Mouse (Mus musculus): ENCODE results near the gene Plch2. TPM values are rescaled to one million over a fixed set of nuclear protein-coding genes. Genes with fewer than 3 reads are reported as not detected.

The Plch2 gene
- total and polyA plus RNA-seq, 2 experiments from 2014 or later, result 17.4 to 42.1 TPM

DNA sequence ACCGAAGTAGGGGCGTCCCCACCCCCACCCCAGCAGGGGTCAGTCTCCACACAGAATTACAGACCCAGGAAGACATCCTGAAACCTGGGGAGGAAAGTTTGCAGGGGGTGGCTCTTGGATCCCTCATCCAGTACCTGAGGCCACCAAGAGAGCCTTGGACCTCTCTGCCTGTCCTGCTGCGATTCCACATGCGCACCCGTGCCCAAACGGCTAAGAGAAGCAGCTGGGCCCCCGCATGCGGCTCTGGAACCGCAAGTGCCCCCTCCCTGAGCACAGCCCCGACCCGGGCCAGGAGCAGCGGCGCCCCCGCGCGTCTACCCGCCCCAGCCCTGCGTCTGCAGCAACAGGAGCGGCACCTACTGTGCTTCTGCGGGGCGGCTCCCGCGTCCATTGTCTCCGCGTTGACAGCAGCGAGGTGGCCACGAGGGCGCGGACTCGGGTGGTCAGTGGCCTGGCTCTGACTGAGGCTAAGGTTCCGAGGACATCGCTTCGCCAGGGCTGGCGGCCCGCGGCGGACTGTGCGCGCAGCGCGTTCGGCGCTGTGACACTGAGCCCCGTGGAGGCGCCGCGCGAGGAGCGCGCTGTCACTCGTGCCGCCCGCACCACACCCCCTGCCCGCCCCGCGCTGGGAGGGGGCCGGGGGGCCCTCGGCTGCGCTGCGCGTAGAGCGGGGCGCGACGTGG is 13.8 kb downstream of the Plch2 start:
- Histone ChIP-seq H3K9ac (peak overlapping the region; percentile 70), H3K4me1 (ENCODE audit: insufficient read depth) (peaks cover 16% of the 10 kb centered on the region), H3K36me3 (ENCODE audit: insufficient read depth) (no peaks in the 10 kb centered on the region), H3K27ac (ENCODE audit: low read depth, low read length) (0 out of 2 replicates have a peak overlapping the region, but pooled peaks have one; percentile 15), H3K9me3 (ENCODE audit: low read length) (no peaks in the 10 kb centered on the region), H3K27me3 (ENCODE audit: insufficient read depth, low read length) (peaks cover 16% of the 10 kb centered on the region), H3K4me3 (ENCODE audit: low read depth, low read length) (peak overlapping the region; percentile 52), H3K4me2 (ENCODE audit: low read depth) (peak overlapping the region; percentile 91)
- 2% methylated on average over 60 of the region's 65 CpGs for WGBS
- ATAC-seq (peak; percentile 89), DNase-seq (peak; percentile 73)
- peak; percentile 40; the same call in 1 of the 2 replicates for TF ChIP-seq CTCF (IDR thresholded peaks at IDR 0.05; ENCODE audit: low read depth)

DNA sequence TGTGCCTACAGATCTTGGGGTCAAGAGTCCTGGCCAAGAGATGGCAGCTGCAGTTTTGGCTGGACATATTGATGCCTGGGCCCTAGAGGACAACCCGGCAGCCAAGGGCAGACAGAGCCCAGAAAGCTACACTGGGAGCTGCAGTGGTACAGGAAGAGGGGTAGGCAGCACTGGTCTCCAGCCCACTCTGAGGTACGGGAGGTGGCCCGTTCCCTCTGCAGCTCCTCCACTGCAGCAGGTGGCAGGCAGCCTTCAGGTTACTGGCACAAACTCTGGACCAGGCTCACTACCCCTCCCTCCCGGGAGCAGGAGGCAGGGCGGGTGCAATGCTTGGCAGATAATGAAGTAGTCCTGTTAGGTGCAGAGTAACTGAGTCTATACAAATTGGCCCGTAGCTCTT is 15.9 kb downstream of the Plch2 start:
- H3K4me3 ChIP-seq (ENCODE audit: low read depth, low read length), result 0 out of 2 replicates have a peak overlapping the region, but pooled peaks have one; percentile 12
- H3K27me3 ChIP-seq (ENCODE audit: insufficient read depth, low read length), result peaks cover 16% of the 10 kb centered on the region
- TF ChIP-seq CTCF (IDR thresholded peaks at IDR 0.05; ENCODE audit: low read depth), result no peak
- H3K9me3 ChIP-seq (ENCODE audit: low read length), result no peaks in the 10 kb centered on the region
- 37% methylated on average over 6 of the region's 6 CpGs for WGBS
- peak overlapping the region; percentile 36 for H3K4me2 ChIP-seq (ENCODE audit: low read depth)
- peak overlapping the region; percentile 19; the same call in 1 of the 2 replicates for H3K9ac ChIP-seq
- H3K27ac ChIP-seq (ENCODE audit: low read depth, low read length), result no peak overlapping the region
- DNase-seq, result no peak
- no peak for ATAC-seq
- peaks cover 16% of the 10 kb centered on the region for H3K4me1 ChIP-seq (ENCODE audit: insufficient read depth)
- no peaks in the 10 kb centered on the region for H3K36me3 ChIP-seq (ENCODE audit: insufficient read depth)

DNA sequence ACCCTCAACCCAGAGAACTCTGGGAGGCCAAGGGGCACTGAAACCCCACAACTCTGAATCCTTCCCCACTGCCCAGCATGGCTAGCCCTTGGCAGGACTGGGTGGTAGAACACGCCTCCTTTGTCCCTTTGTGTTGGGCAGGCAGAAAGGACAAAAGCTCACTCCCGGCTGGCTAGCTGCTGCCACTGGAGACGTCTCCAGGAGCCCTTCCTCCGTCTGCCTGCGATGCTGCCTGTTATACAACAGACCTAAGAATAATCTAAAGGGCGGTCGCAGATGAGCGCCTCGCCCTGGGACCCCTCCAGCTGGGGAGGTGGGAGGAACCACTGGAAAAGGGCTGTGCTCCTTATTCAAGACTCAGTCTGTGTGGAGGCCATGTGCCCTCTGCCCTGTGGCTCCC is 16.4 kb downstream of the Plch2 start:
- peak; percentile 11; the same call in 1 of the 2 replicates for ATAC-seq
- H3K27ac ChIP-seq (ENCODE audit: low read depth, low read length), result no peak overlapping the region; the same call in 1 of the 2 replicates

DNA sequence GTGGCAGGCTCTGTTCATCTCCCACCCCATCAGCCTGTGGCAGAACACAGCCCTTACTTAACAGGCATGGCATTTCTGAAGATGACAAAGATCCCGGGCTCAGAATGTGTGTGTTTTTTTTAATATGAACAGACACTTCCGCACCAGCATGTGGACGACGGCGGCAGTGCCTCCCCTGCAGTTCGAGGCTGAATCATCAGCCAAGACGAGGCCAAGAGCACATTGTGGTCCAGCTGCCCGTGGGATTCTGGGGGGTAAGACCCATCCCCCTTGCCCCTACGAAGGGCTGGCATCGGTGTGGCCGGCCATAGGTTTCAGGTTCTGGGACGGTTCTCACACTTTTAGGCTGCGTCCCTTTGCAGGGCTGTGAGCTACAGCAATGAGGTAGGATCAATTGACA is 21.8 kb downstream of the Plch2 start:
- no peak for ATAC-seq
- Histone ChIP-seq H3K4me1 (ENCODE audit: insufficient read depth) (no peaks in the 10 kb centered on the region), H3K36me3 (ENCODE audit: insufficient read depth) (no peaks in the 10 kb centered on the region), H3K9ac (no peak overlapping the region), H3K9me3 (ENCODE audit: low read length) (no peaks in the 10 kb centered on the region), H3K4me2 (ENCODE audit: low read depth) (no peak overlapping the region), H3K27ac (ENCODE audit: low read depth, low read length) (no peak overlapping the region), H3K27me3 (ENCODE audit: insufficient read depth, low read length) (no peaks in the 10 kb centered on the region), H3K4me3 (ENCODE audit: low read depth, low read length) (no peak overlapping the region)
- WGBS, result 52% methylated on average over 13 of the region's 13 CpGs
- no peak for TF ChIP-seq CTCF (IDR thresholded peaks at IDR 0.05; ENCODE audit: low read depth)
- DNase-seq, result no peak

More for the DNA sequence above, 16.4 kb downstream of the Plch2 start:
- Histone ChIP-seq H3K4me1 (ENCODE audit: insufficient read depth) (peaks cover 16% of the 10 kb centered on the region), H3K36me3 (ENCODE audit: insufficient read depth) (no peaks in the 10 kb centered on the region), H3K4me2 (ENCODE audit: low read depth) (peak overlapping the region; percentile 36), H3K4me3 (ENCODE audit: low read depth, low read length) (0 out of 2 replicates have a peak overlapping the region, but pooled peaks have one; percentile 12), H3K9me3 (ENCODE audit: low read length) (no peaks in the 10 kb centered on the region), H3K9ac (peak overlapping the region; percentile 19; the same call in 1 of the 2 replicates), H3K27me3 (ENCODE audit: insufficient read depth, low read length) (peaks cover 16% of the 10 kb centered on the region)
- TF ChIP-seq CTCF (IDR thresholded peaks at IDR 0.05; ENCODE audit: low read depth), result no peak
- WGBS, result 5% methylated on average over 9 of the region's 9 CpGs
- DNase-seq, result no peak

DNA sequence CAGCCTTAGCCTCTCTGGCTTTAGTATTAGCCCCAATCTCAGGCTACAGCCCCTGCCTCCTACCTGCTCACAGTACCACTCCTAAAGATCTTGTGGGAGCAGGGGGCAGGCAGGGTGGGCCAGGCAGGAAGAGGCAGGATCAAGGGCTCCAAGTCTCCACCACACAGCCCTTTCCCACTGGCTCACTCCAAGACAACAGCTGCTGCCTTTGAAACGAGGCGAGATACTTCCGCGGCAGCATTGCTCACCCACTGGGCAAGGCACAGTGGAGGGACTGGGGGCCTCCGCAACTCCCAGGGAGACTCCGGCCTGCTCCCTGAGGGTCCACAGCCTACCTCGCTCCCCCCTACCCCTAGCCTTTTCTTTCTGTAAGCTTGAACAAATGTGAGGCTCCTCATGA is 22.4 kb downstream of the Plch2 start:
- no peaks in the 10 kb centered on the region for H3K4me1 ChIP-seq (ENCODE audit: insufficient read depth)
- DNase-seq (no peak), ATAC-seq (no peak)
- H3K36me3 ChIP-seq (ENCODE audit: insufficient read depth), result no peaks in the 10 kb centered on the region
- H3K27me3 ChIP-seq (ENCODE audit: insufficient read depth, low read length), result no peaks in the 10 kb centered on the region
- TF ChIP-seq CTCF (IDR thresholded peaks at IDR 0.05; ENCODE audit: low read depth), result no peak
- H3K4me2 ChIP-seq (ENCODE audit: low read depth), result no peak overlapping the region
- WGBS, result 27% methylated on average over 7 of the region's 7 CpGs
- H3K27ac ChIP-seq (ENCODE audit: low read depth, low read length), result no peak overlapping the region
- H3K4me3 ChIP-seq (ENCODE audit: low read depth, low read length), result no peak overlapping the region
- no peak overlapping the region for H3K9ac ChIP-seq
- no peaks in the 10 kb centered on the region for H3K9me3 ChIP-seq (ENCODE audit: low read length)

DNA sequence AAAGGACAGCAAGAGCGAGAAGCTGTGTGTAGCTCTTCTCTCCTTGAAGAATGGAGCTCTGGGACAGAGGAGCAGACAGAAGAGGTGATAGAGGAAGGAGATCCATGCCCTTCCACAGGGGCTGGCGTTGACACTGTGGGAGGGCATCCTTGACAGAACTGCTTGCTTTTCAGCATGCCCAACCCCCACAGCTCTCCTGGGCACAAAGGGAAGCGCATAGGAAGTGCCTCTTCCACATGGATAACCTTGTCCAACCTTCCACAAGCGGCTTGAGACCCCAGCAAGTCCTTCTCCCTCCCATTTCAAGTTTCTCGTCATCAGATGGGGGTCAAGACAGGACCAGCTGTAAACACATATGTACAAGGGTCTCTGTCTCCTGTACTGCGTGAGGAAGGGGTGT is 23.5 kb downstream of the Plch2 start:
- WGBS, result 34% methylated on average over 6 of the region's 6 CpGs
- DNase-seq, result no peak
- Histone ChIP-seq H3K9ac (no peak overlapping the region), H3K36me3 (ENCODE audit: insufficient read depth) (no peaks in the 10 kb centered on the region), H3K4me2 (ENCODE audit: low read depth) (no peak overlapping the region), H3K9me3 (ENCODE audit: low read length) (no peaks in the 10 kb centered on the region), H3K27ac (ENCODE audit: low read depth, low read length) (no peak overlapping the region), H3K4me3 (ENCODE audit: low read depth, low read length) (no peak overlapping the region), H3K27me3 (ENCODE audit: insufficient read depth, low read length) (no peaks in the 10 kb centered on the region), H3K4me1 (ENCODE audit: insufficient read depth) (no peaks in the 10 kb centered on the region)
- no peak for ATAC-seq
- no peak for TF ChIP-seq CTCF (IDR thresholded peaks at IDR 0.05; ENCODE audit: low read depth)
